Mouse (Mus musculus): ENCODE results near the gene Prm1. TPM values are rescaled to one million over a fixed set of nuclear protein-coding genes. Genes with fewer than 3 reads are reported as not detected.

Prm1 gene
- polyA plus RNA-seq, 1 experiment from 2014 or later = not detected

- Histone ChIP-seq H3K36me3 (replicated peaks; ENCODE audit: insufficient read depth, low read length) (no peaks in the 10 kb centered on the region; the same call in 1 of the 2 replicates), H3K27me3 (ENCODE audit: insufficient read depth, low read length) (peaks cover 8% of the 10 kb centered on the region; the same call in 1 of the 2 replicates), H3K4me3 (ENCODE audit: low read depth, low read length) (0 out of 2 replicates have a peak overlapping the region, but pooled peaks have one; percentile 96), H3K27ac (ENCODE audit: low read depth) (no peak overlapping the region), H3K4me1 (ENCODE audit: insufficient read depth) (peaks cover 30% of the 10 kb centered on the region), H3K9me3 (ENCODE audit: low read length) (no peaks in the 10 kb centered on the region), H3K4me2 (ENCODE audit: low read depth, low read length) (peak overlapping the region; percentile 84), H3K9ac (replicated peaks) (no peak overlapping the region)
- DNase-seq (no peak), ATAC-seq (no peak)
- 13% methylated on average over 1 of the region's 1 CpGs for WGBS (ENCODE audit: insufficient replicate concordance)
- TF ChIP-seq EP300 (IDR thresholded peaks at IDR 0.05; ENCODE audit: low read depth) (no peak), CTCF (IDR thresholded peaks at IDR 0.05; ENCODE audit: low read depth) (no peak)
Observed at GRCm38 (mm10) chr16:10783152-10783434, 22.5 kb downstream of the Prm1 start.

GRCm38 (mm10) chr16:10782377-10783151, 23.1 kb downstream of the Prm1 start:
- Histone ChIP-seq H3K4me3 (ENCODE audit: low read depth, low read length) (0 out of 2 replicates have a peak overlapping the region, but pooled peaks have one; percentile 96), H3K27ac (ENCODE audit: low read depth) (no peak overlapping the region), H3K9ac (replicated peaks) (no peak overlapping the region), H3K27me3 (ENCODE audit: insufficient read depth, low read length) (peaks cover 8% of the 10 kb centered on the region; the same call in 1 of the 2 replicates), H3K4me1 (ENCODE audit: insufficient read depth) (peaks cover 34% of the 10 kb centered on the region), H3K36me3 (replicated peaks; ENCODE audit: insufficient read depth, low read length) (no peaks in the 10 kb centered on the region; the same call in 1 of the 2 replicates), H3K9me3 (ENCODE audit: low read length) (no peaks in the 10 kb centered on the region), H3K4me2 (ENCODE audit: low read depth, low read length) (peak overlapping the region; percentile 84)
- 57% methylated on average over 6 of the region's 6 CpGs for WGBS (ENCODE audit: insufficient replicate concordance)
- ATAC-seq (no peak), DNase-seq (no peak)
- TF ChIP-seq EP300 (IDR thresholded peaks at IDR 0.05; ENCODE audit: low read depth) = no peak
- no peak for TF ChIP-seq CTCF (IDR thresholded peaks at IDR 0.05; ENCODE audit: low read depth)

GRCm38 (mm10) chr16:10781862-10782371, 23.7 kb downstream of the Prm1 start:
- Histone ChIP-seq H3K9ac (replicated peaks) (no peak overlapping the region), H3K4me3 (ENCODE audit: low read depth, low read length) (no peak overlapping the region), H3K9me3 (ENCODE audit: low read length) (no peaks in the 10 kb centered on the region), H3K4me2 (ENCODE audit: low read depth, low read length) (no peak overlapping the region), H3K27ac (ENCODE audit: low read depth) (no peak overlapping the region), H3K4me1 (ENCODE audit: insufficient read depth) (peaks cover 30% of the 10 kb centered on the region), H3K36me3 (replicated peaks; ENCODE audit: insufficient read depth, low read length) (no peaks in the 10 kb centered on the region; the same call in 1 of the 2 replicates), H3K27me3 (ENCODE audit: insufficient read depth, low read length) (peaks cover 8% of the 10 kb centered on the region; the same call in 1 of the 2 replicates)
- DNase-seq (no peak), ATAC-seq (no peak)
- 71% methylated on average over 9 of the region's 9 CpGs for WGBS (ENCODE audit: insufficient replicate concordance)
- TF ChIP-seq EP300 (IDR thresholded peaks at IDR 0.05; ENCODE audit: low read depth) (no peak), CTCF (IDR thresholded peaks at IDR 0.05; ENCODE audit: low read depth) (no peak)

GRCm38 (mm10) chr16:10780631-10781120, 25.0 kb downstream of the Prm1 start:
- DNase-seq (no peak), ATAC-seq (no peak)
- H3K27ac ChIP-seq (ENCODE audit: low read depth) = no peak overlapping the region
- H3K9ac ChIP-seq (replicated peaks) = no peak overlapping the region
- no peak overlapping the region for H3K4me2 ChIP-seq (ENCODE audit: low read depth, low read length)
- peaks cover 30% of the 10 kb centered on the region for H3K4me1 ChIP-seq (ENCODE audit: insufficient read depth)
- H3K27me3 ChIP-seq (ENCODE audit: insufficient read depth, low read length) = peaks cover 8% of the 10 kb centered on the region; the same call in 1 of the 2 replicates
- no peaks in the 10 kb centered on the region for H3K9me3 ChIP-seq (ENCODE audit: low read length)
- TF ChIP-seq CTCF (IDR thresholded peaks at IDR 0.05; ENCODE audit: low read depth) (no peak), EP300 (IDR thresholded peaks at IDR 0.05; ENCODE audit: low read depth) (no peak)
- H3K4me3 ChIP-seq (ENCODE audit: low read depth, low read length) = no peak overlapping the region
- H3K36me3 ChIP-seq (replicated peaks; ENCODE audit: insufficient read depth, low read length) = no peaks in the 10 kb centered on the region; the same call in 1 of the 2 replicates
- WGBS (ENCODE audit: insufficient replicate concordance) = 76% methylated on average over 5 of the region's 5 CpGs

- no peaks in the 10 kb centered on the region for H3K9me3 ChIP-seq (ENCODE audit: low read length)
- no peaks in the 10 kb centered on the region; the same call in 1 of the 2 replicates for H3K36me3 ChIP-seq (replicated peaks; ENCODE audit: insufficient read depth, low read length)
- no peaks in the 10 kb centered on the region for H3K27me3 ChIP-seq (ENCODE audit: insufficient read depth, low read length)
- 62% methylated on average over 5 of the region's 5 CpGs for WGBS (ENCODE audit: insufficient replicate concordance)
- H3K4me1 ChIP-seq (ENCODE audit: insufficient read depth) = peaks cover 16% of the 10 kb centered on the region
- H3K9ac ChIP-seq (replicated peaks) = no peak overlapping the region
- DNase-seq (peak; percentile 52), ATAC-seq (peak; percentile 91)
- no peak overlapping the region for H3K4me3 ChIP-seq (ENCODE audit: low read depth, low read length)
- no peak overlapping the region for H3K4me2 ChIP-seq (ENCODE audit: low read depth, low read length)
- peak overlapping the region; percentile 44; the same call in 1 of the 2 replicates for H3K27ac ChIP-seq (ENCODE audit: low read depth)
- TF ChIP-seq EP300 (IDR thresholded peaks at IDR 0.05; ENCODE audit: low read depth) (no peak), CTCF (IDR thresholded peaks at IDR 0.05; ENCODE audit: low read depth) (no peak)
Observed at GRCm38 (mm10) chr16:10777579-10778160, 28.0 kb downstream of the Prm1 start.

- peaks cover 23% of the 10 kb centered on the region for H3K4me1 ChIP-seq (ENCODE audit: insufficient read depth)
- H3K9ac ChIP-seq (replicated peaks) = no peak overlapping the region
- H3K4me3 ChIP-seq (ENCODE audit: low read depth, low read length) = no peak overlapping the region
- 50% methylated on average over 7 of the region's 7 CpGs for WGBS (ENCODE audit: insufficient replicate concordance)
- H3K36me3 ChIP-seq (replicated peaks; ENCODE audit: insufficient read depth, low read length) = no peaks in the 10 kb centered on the region
- H3K9me3 ChIP-seq (ENCODE audit: low read length) = no peaks in the 10 kb centered on the region
- ATAC-seq = no peak
- H3K27ac ChIP-seq (ENCODE audit: low read depth) = no peak overlapping the region
- no peak for DNase-seq
- H3K4me2 ChIP-seq (ENCODE audit: low read depth, low read length) = no peak overlapping the region
- H3K27me3 ChIP-seq (ENCODE audit: insufficient read depth, low read length) = no peaks in the 10 kb centered on the region
- no peak for TF ChIP-seq EP300 (IDR thresholded peaks at IDR 0.05; ENCODE audit: low read depth)
- no peak for TF ChIP-seq CTCF (IDR thresholded peaks at IDR 0.05; ENCODE audit: low read depth)
Observed at GRCm38 (mm10) chr16:10776322-10776721, 29.3 kb downstream of the Prm1 start.

Measured in liver, postnatal 0 days (tissue).